Mouse (Mus musculus) embryonic facial prominence, embryonic 11.5 days (tissue): Measurements from ENCODE around the gene Hck. TPM values are rescaled to one million over a fixed set of nuclear protein-coding genes. Genes with fewer than 3 reads are reported as not detected.

Experiments
- ATAC-seq: fragments of 200-750 bp; cut with Nextera tagmentation; replicated peaks from 2 replicates; pipeline ENCODE4 v1.8.0; 2017; ENCODE audit warnings: low read depth; ENCODE audit not compliant: insufficient number of reproducible peaks, low FRiP score, low TSS enrichment
- DNase-seq: peaks from one replicate; pipeline ENCODE4 v3.0.0-alpha.2; 2015; ENCODE audit warnings: low spot score
- H3K27ac ChIP-seq: fragments of 300-500 bp; sonication (generic); replicated peaks from 2 replicates; pipeline ENCODE4 v1.5.1; 2014; ENCODE audit warnings: mild to moderate bottlenecking, low read depth, low read length, control low read depth
- H3K27me3 ChIP-seq: fragments of 300-500 bp; sonication (generic); 2 replicates; pipeline ENCODE4 v1.6.1; 2014; ENCODE audit warnings: mild to moderate bottlenecking, low read length, moderate library complexity, mixed read lengths; ENCODE audit not compliant: control insufficient read depth, insufficient read depth
- H3K36me3 ChIP-seq: fragments of 300-500 bp; sonication (generic); replicated peaks from 2 replicates; pipeline ENCODE4 v1.6.1; 2014; ENCODE audit warnings: low read depth, mild to moderate bottlenecking, low read length, moderate library complexity, mixed read lengths; ENCODE audit not compliant: control insufficient read depth, insufficient read depth
- H3K4me1 ChIP-seq: fragments of 300-500 bp; sonication (generic); 2 replicates; pipeline ENCODE4 v1.6.1; 2014; ENCODE audit warnings: low read length, mixed read lengths; ENCODE audit not compliant: control insufficient read depth, insufficient read depth
- H3K4me2 ChIP-seq: fragments of 300-500 bp; sonication (generic); 2 replicates; pipeline ENCODE4 v1.6.1; 2014; ENCODE audit warnings: low read depth, mild to moderate bottlenecking, control low read depth, low read length, moderate library complexity
- H3K4me3 ChIP-seq: fragments of 300-500 bp; sonication (generic); 2 replicates; pipeline ENCODE4 v1.5.1; 2014; ENCODE audit warnings: low read depth, low read length, control low read depth
- H3K9ac ChIP-seq: fragments of 300-500 bp; sonication (generic); replicated peaks from 2 replicates; pipeline ENCODE4 v1.6.1; 2014; ENCODE audit warnings: mild to moderate bottlenecking, control low read depth, low read length
- H3K9me3 ChIP-seq: fragments of 300-500 bp; sonication (generic); replicated peaks from 2 replicates; pipeline ENCODE4 v1.6.1; 2016; ENCODE audit warnings: mild to moderate bottlenecking, low read length, inconsistent platforms, mixed read lengths; ENCODE audit not compliant: control insufficient read depth
- WGBS: fragments of 180-500 bp; shearing (Covaris S2); extraction: QIAGEN DNeasy Blood & Tissue Kit; methylation state at CpG from one replicate; pipeline ENCODE4 v1.1.7; 2014; 5-methylcytosine and 5-hydroxymethylcytosine counted together
- polyA plus RNA-seq: library from polyadenylated mRNA; unstranded; fragments of >200 nt; fragmentation: Nextera tagmentation; extraction: Ambion mirVana; gene quantifications from 2 replicates; pipeline ENCODE4 v1.2.1, GENCODE M21; 2014

The Hck gene
- polyA plus RNA-seq, 1 experiment from 2014 or later = 1.8 TPM

- Histone ChIP-seq H3K27ac (no peak overlapping the region), H3K4me2 (peak overlapping the region; percentile 54), H3K9ac (peak overlapping the region; percentile 34), H3K9me3 (no peaks in the 10 kb centered on the region), H3K4me1 (peaks cover 4% of the 10 kb centered on the region; the same call in 1 of the 2 replicates), H3K36me3 (no peaks in the 10 kb centered on the region), H3K4me3 (peak overlapping the region; percentile 25), H3K27me3 (peaks cover 39% of the 10 kb centered on the region)
- 4% methylated on average over 48 of the region's 67 CpGs for WGBS
- DNase-seq = peak; percentile 19
- no peak for ATAC-seq
Measured at GRCm38 (mm10) chr2:153071491-153072184, 36.6 kb upstream of the Hck start.

GRCm38 (mm10) chr2:153074651-153075050 lies 33.6 kb upstream of the Hck start:
- Histone ChIP-seq H3K4me2 (no peak overlapping the region), H3K4me1 (peaks cover 4% of the 10 kb centered on the region; the same call in 1 of the 2 replicates), H3K36me3 (no peaks in the 10 kb centered on the region), H3K9me3 (no peaks in the 10 kb centered on the region), H3K27ac (no peak overlapping the region), H3K27me3 (peaks cover 34% of the 10 kb centered on the region), H3K9ac (no peak overlapping the region), H3K4me3 (no peak overlapping the region)
- WGBS = 80% methylated on average over 10 of the region's 10 CpGs
- ATAC-seq (no peak), DNase-seq (no peak)

GRCm38 (mm10) chr2:153075961-153076360 lies 32.3 kb upstream of the Hck start:
- no peak overlapping the region for H3K9ac ChIP-seq
- H3K9me3 ChIP-seq = no peaks in the 10 kb centered on the region
- H3K27ac ChIP-seq = no peak overlapping the region
- no peak overlapping the region for H3K4me3 ChIP-seq
- peaks cover 26% of the 10 kb centered on the region for H3K27me3 ChIP-seq
- H3K36me3 ChIP-seq = no peaks in the 10 kb centered on the region
- H3K4me1 ChIP-seq = peaks cover 4% of the 10 kb centered on the region; the same call in 1 of the 2 replicates
- no peak overlapping the region for H3K4me2 ChIP-seq
- ATAC-seq = no peak
- DNase-seq = no peak
- 80% methylated on average over 2 of the region's 2 CpGs for WGBS

GRCm38 (mm10) chr2:153080841-153081523 lies 27.3 kb upstream of the Hck start:
- Histone ChIP-seq H3K27ac (no peak overlapping the region), H3K36me3 (no peaks in the 10 kb centered on the region), H3K27me3 (no peaks in the 10 kb centered on the region), H3K9me3 (no peaks in the 10 kb centered on the region), H3K4me1 (no peaks in the 10 kb centered on the region), H3K9ac (no peak overlapping the region), H3K4me2 (no peak overlapping the region), H3K4me3 (no peak overlapping the region)
- 34% methylated on average over 32 of the region's 32 CpGs for whole genome bisulfite sequencing
- DNase-seq (peak; percentile 95), ATAC-seq (no peak)

GRCm38 (mm10) chr2:153081866-153082265 lies 26.4 kb upstream of the Hck start:
- H3K9ac ChIP-seq = no peak overlapping the region
- no peak overlapping the region for H3K4me3 ChIP-seq
- no peaks in the 10 kb centered on the region for H3K36me3 ChIP-seq
- DNase-seq = no peak
- H3K4me2 ChIP-seq = no peak overlapping the region
- no peaks in the 10 kb centered on the region for H3K27me3 ChIP-seq
- no peak for ATAC-seq
- H3K27ac ChIP-seq = no peak overlapping the region
- 82% methylated on average over 6 of the region's 6 CpGs for WGBS
- no peaks in the 10 kb centered on the region for H3K4me1 ChIP-seq
- no peaks in the 10 kb centered on the region for H3K9me3 ChIP-seq

- H3K27ac ChIP-seq = no peak overlapping the region
- H3K4me2 ChIP-seq = no peak overlapping the region
- no peaks in the 10 kb centered on the region for H3K4me1 ChIP-seq
- no peaks in the 10 kb centered on the region for H3K36me3 ChIP-seq
- ATAC-seq (no peak), DNase-seq (no peak)
- H3K4me3 ChIP-seq = no peak overlapping the region
- H3K27me3 ChIP-seq = no peaks in the 10 kb centered on the region
- WGBS = 87% methylated on average over 8 of the region's 8 CpGs
- no peaks in the 10 kb centered on the region for H3K9me3 ChIP-seq
- H3K9ac ChIP-seq = no peak overlapping the region
Measured at GRCm38 (mm10) chr2:153083275-153083674, 25.0 kb upstream of the Hck start.

GRCm38 (mm10) chr2:153083824-153084223 lies 24.4 kb upstream of the Hck start:
- H3K27ac ChIP-seq = no peak overlapping the region
- no peak overlapping the region for H3K4me3 ChIP-seq
- H3K9me3 ChIP-seq = no peaks in the 10 kb centered on the region
- no peaks in the 10 kb centered on the region for H3K27me3 ChIP-seq
- H3K4me2 ChIP-seq = no peak overlapping the region
- no peak for ATAC-seq
- 79% methylated on average over 4 of the region's 4 CpGs for WGBS
- no peak for DNase-seq
- H3K9ac ChIP-seq = no peak overlapping the region
- H3K4me1 ChIP-seq = no peaks in the 10 kb centered on the region
- H3K36me3 ChIP-seq = no peaks in the 10 kb centered on the region

GRCm38 (mm10) chr2:153084261-153084976 lies 23.8 kb upstream of the Hck start:
- H3K4me3 ChIP-seq = no peak overlapping the region
- no peak overlapping the region for H3K4me2 ChIP-seq
- 60% methylated on average over 7 of the region's 7 CpGs for WGBS
- no peaks in the 10 kb centered on the region for H3K4me1 ChIP-seq
- ATAC-seq (no peak), DNase-seq (no peak)
- H3K27ac ChIP-seq = no peak overlapping the region
- no peak overlapping the region for H3K9ac ChIP-seq
- H3K9me3 ChIP-seq = no peaks in the 10 kb centered on the region
- H3K36me3 ChIP-seq = no peaks in the 10 kb centered on the region
- H3K27me3 ChIP-seq = no peaks in the 10 kb centered on the region
